Mouse (Mus musculus) heart, adult 2 months (tissue): ENCODE results near the gene Hes2. TPM values are rescaled to one million over a fixed set of nuclear protein-coding genes. Genes with fewer than 3 reads are reported as not detected.

ENCODE experiments used
- DNase-seq, 2 experiments: peaks; one replicate each; pipeline ENCODE4 v3.0.0; 2021
- H3K27ac ChIP-seq: fragments of 200-600 bp; 2 replicates; pipeline ENCODE4 v1.8.1; 2022
- H3K27me3 ChIP-seq: fragments of 200-500 bp; 2 replicates; pipeline ENCODE4 v1.6.1; 2012; ENCODE audit warnings: mild to moderate bottlenecking, low read length, inconsistent platforms, mixed read lengths; ENCODE audit not compliant: control insufficient read depth, insufficient read depth
- H3K36me3 ChIP-seq: fragments of 200-500 bp; 2 replicates; pipeline ENCODE4 v1.6.1; 2012; ENCODE audit warnings: low read length, inconsistent platforms; ENCODE audit not compliant: control insufficient read depth, insufficient read depth
- H3K4me1 ChIP-seq: fragments of 200-500 bp; 2 replicates; pipeline ENCODE4 v1.6.1; 2011; ENCODE audit warnings: low read length; ENCODE audit not compliant: control insufficient read depth, insufficient read depth
- H3K4me3 ChIP-seq: fragments of 200-600 bp; 2 replicates; pipeline ENCODE4 v1.8.1; 2022
- H3K79me2 ChIP-seq: fragments of 200-500 bp; replicated peaks from 2 replicates; pipeline ENCODE4 v1.6.1; 2012; ENCODE audit warnings: mild to moderate bottlenecking, inconsistent platforms, low read length, moderate library complexity, mixed read lengths; ENCODE audit not compliant: control insufficient read depth, insufficient read depth
- H3K9ac ChIP-seq: fragments of 200-500 bp; 2 replicates; pipeline ENCODE4 v1.6.1; 2012; ENCODE audit warnings: low read depth, mild to moderate bottlenecking, control low read depth, inconsistent platforms, low read length, mixed read lengths
- CTCF ChIP-seq: fragments of 200-600 bp; IDR thresholded peaks from 2 replicates; pipeline ENCODE4 v1.8.1; 2022; ENCODE audit warnings: antibody characterized with exemption, mild to moderate bottlenecking, moderate library complexity
- EP300 ChIP-seq: fragments of 200-500 bp; IDR thresholded peaks from 2 replicates; pipeline ENCODE4 v1.6.1; 2011; ENCODE audit warnings: low read depth, low read length, control low read depth; ENCODE audit not compliant: insufficient read depth
- POLR2A ChIP-seq: fragments of 200-500 bp; IDR thresholded peaks from 2 replicates; pipeline ENCODE4 v1.6.1; 2011; ENCODE audit warnings: mild to moderate bottlenecking, low read depth, low read length, control low read depth; ENCODE audit not compliant: insufficient read depth
- WGBS: fragments of 180-500 bp; shearing (Covaris S2); methylation state at CpG from one replicate; pipeline ENCODE4 v1.1.7; 2018; 5-methylcytosine and 5-hydroxymethylcytosine counted together
- intact Hi-C: fragments of 180-260 bp; cut with DNase I; formaldehyde crosslinking; loops from one replicate; pipeline ENCODE4 v1.15.1; 2025
- polyA plus RNA-seq: library from polyadenylated mRNA; depleted of rRNA; stranded (reverse); fragments of >200 nt; gene quantifications from 2 replicates; pipeline ENCODE4 v1.2.3, GENCODE M21; 2012
- total RNA-seq, 2 experiments: library from RNA; stranded (reverse); gene quantifications; 2 replicates each; pipeline ENCODE4 v1.2.3; 2021

Gene Hes2
- total and polyA plus RNA-seq, 3 experiments, result not detected

GRCm38 (mm10) chr4:152130771-152131653 lies 27.7 kb upstream of the Hes2 start:
- Histone ChIP-seq H3K4me3 (peak overlapping the region; percentile 49), H3K27me3 (peaks cover 14% of the 10 kb centered on the region), H3K9ac (peak overlapping the region; percentile 28), H3K79me2 (no peaks in the 10 kb centered on the region), H3K4me1 (no peaks in the 10 kb centered on the region; the same call in 1 of the 2 replicates), H3K36me3 (no peaks in the 10 kb centered on the region), H3K27ac (no peak overlapping the region; the same call in 1 of the 2 replicates)
- intact Hi-C loops, result no loop called here
- DNase-seq, result peak; percentile 78 to 80
- under 1% methylated on average over 83 of the region's 85 CpGs for WGBS
- TF ChIP-seq EP300 (no peak), CTCF (peak; percentile 64)

GRCm38 (mm10) chr4:152131809-152132771 lies 26.6 kb upstream of the Hes2 start:
- TF ChIP-seq CTCF (no peak), EP300 (no peak), POLR2A (no peak)
- intact Hi-C loops, result no loop called here
- no peaks in the 10 kb centered on the region; the same call in 1 of the 2 replicates for H3K4me1 ChIP-seq
- no peak for DNase-seq
- H3K27me3 ChIP-seq, result peaks cover 14% of the 10 kb centered on the region
- WGBS, result 15% methylated on average over 50 of the region's 50 CpGs
- H3K79me2 ChIP-seq, result no peaks in the 10 kb centered on the region
- H3K27ac ChIP-seq, result no peak overlapping the region
- peak overlapping the region; percentile 49 for H3K4me3 ChIP-seq
- no peak overlapping the region for H3K9ac ChIP-seq
- H3K36me3 ChIP-seq, result no peaks in the 10 kb centered on the region

GRCm38 (mm10) chr4:152132772-152133169 lies 25.9 kb upstream of the Hes2 start:
- H3K27me3 ChIP-seq, result peaks cover 14% of the 10 kb centered on the region
- H3K4me1 ChIP-seq, result no peaks in the 10 kb centered on the region; the same call in 1 of the 2 replicates
- no peak overlapping the region for H3K4me3 ChIP-seq
- WGBS, result 59% methylated on average over 10 of the region's 10 CpGs
- no peak overlapping the region for H3K27ac ChIP-seq
- no peak for DNase-seq
- no peak for TF ChIP-seq POLR2A
- no peak for TF ChIP-seq EP300
- no peak for TF ChIP-seq CTCF
- H3K36me3 ChIP-seq, result no peaks in the 10 kb centered on the region
- intact Hi-C loops, result no loop called here
- no peak overlapping the region for H3K9ac ChIP-seq
- no peaks in the 10 kb centered on the region for H3K79me2 ChIP-seq

GRCm38 (mm10) chr4:152133213-152133612 lies 25.5 kb upstream of the Hes2 start:
- H3K27ac ChIP-seq, result no peak overlapping the region
- no peak for DNase-seq
- WGBS, result 69% methylated on average over 5 of the region's 5 CpGs
- no peak overlapping the region for H3K9ac ChIP-seq
- H3K4me1 ChIP-seq, result no peaks in the 10 kb centered on the region; the same call in 1 of the 2 replicates
- peaks cover 14% of the 10 kb centered on the region for H3K27me3 ChIP-seq
- intact Hi-C loops, result no loop called here
- H3K36me3 ChIP-seq, result no peaks in the 10 kb centered on the region
- no peak for TF ChIP-seq CTCF
- no peak for TF ChIP-seq POLR2A
- TF ChIP-seq EP300, result no peak
- no peak overlapping the region for H3K4me3 ChIP-seq
- H3K79me2 ChIP-seq, result no peaks in the 10 kb centered on the region

- H3K79me2 ChIP-seq, result no peaks in the 10 kb centered on the region
- H3K4me3 ChIP-seq, result no peak overlapping the region
- H3K4me1 ChIP-seq, result no peaks in the 10 kb centered on the region; the same call in 1 of the 2 replicates
- H3K36me3 ChIP-seq, result no peaks in the 10 kb centered on the region
- H3K9ac ChIP-seq, result no peak overlapping the region
- intact Hi-C loops, result no loop called here
- H3K27me3 ChIP-seq, result peaks cover 14% of the 10 kb centered on the region
- TF ChIP-seq POLR2A (no peak), EP300 (no peak), CTCF (peak; percentile 91)
- no peak overlapping the region for H3K27ac ChIP-seq
- peak in 1 of 2 experiments; percentile 56 for DNase-seq
Observed at GRCm38 (mm10) chr4:152134507-152134906, 24.2 kb upstream of the Hes2 start.

- Histone ChIP-seq H3K4me3 (no peak overlapping the region), H3K27me3 (peaks cover 14% of the 10 kb centered on the region), H3K79me2 (no peaks in the 10 kb centered on the region), H3K4me1 (no peaks in the 10 kb centered on the region; the same call in 1 of the 2 replicates), H3K27ac (no peak overlapping the region), H3K9ac (no peak overlapping the region), H3K36me3 (no peaks in the 10 kb centered on the region)
- TF ChIP-seq CTCF (no peak), POLR2A (no peak), EP300 (no peak)
- WGBS, result 80% methylated on average over 12 of the region's 12 CpGs
- no peak for DNase-seq
- intact Hi-C loops, result no loop called here
Observed at GRCm38 (mm10) chr4:152135363-152135762, 23.3 kb upstream of the Hes2 start.
